Mouse (Mus musculus): ENCODE results near the gene Ganab. TPM values are rescaled to one million over a fixed set of nuclear protein-coding genes. Genes with fewer than 3 reads are reported as not detected.
"Not testable (repeated sequence)": the region's sequence is repeated elsewhere in the genome, so short reads cannot be mapped to it uniquely, and the experiment has no call there.

Ganab gene
- total RNA-seq, 2 experiments from 2014 or later: 116 to 122 TPM

- DNase-seq (ENCODE audit: extremely low spot score in 1 of 2, low spot score in 1 of 2): no peak
Measured at GRCm38 (mm10) chr19:8887585-8888463, 10.0 kb upstream of the Ganab start.

GRCm38 (mm10) chr19:8888511-8889385 lies 9.1 kb upstream of the Ganab start, which contains the start of the genes 1810009A15Rik and Gm49416:
Gene 1810009A15Rik (plus strand): TSS chr19:8888853.
Gene Gm49416 (plus strand): TSS chr19:8888926.
- DNase-seq (ENCODE audit: extremely low spot score in 1 of 2, low spot score in 1 of 2): peak; percentile 81 to 85

- DNase-seq (ENCODE audit: extremely low spot score in 1 of 2, low spot score in 1 of 2): peak; percentile 79 to 87
Measured at GRCm38 (mm10) chr19:8892829-8893766, 4.8 kb upstream of the Ganab start, which contains the start of gene Ints5. Gene Ints5 (plus strand): TSS chr19:8893005.

- DNase-seq (ENCODE audit: extremely low spot score in 1 of 2, low spot score in 1 of 2): no peak
Measured at GRCm38 (mm10) chr19:8895397-8895960, 2.4 kb upstream of the Ganab start.

GRCm38 (mm10) chr19:8896231-8896630 lies 1.6 kb upstream of the Ganab start:
- not testable (repeated sequence) for DNase-seq (ENCODE audit: extremely low spot score in 1 of 2, low spot score in 1 of 2)

GRCm38 (mm10) chr19:8897211-8897864 lies 533 bp upstream of the Ganab start:
- DNase-seq (ENCODE audit: extremely low spot score in 1 of 2, low spot score in 1 of 2): not testable (repeated sequence)

GRCm38 (mm10) chr19:8898576-8898975 lies 705 bp downstream of the Ganab start:
- no peak for DNase-seq (ENCODE audit: extremely low spot score in 1 of 2, low spot score in 1 of 2)

GRCm38 (mm10) chr19:8899079-8899478 lies 1.2 kb downstream of the Ganab start:
- no peak for DNase-seq (ENCODE audit: extremely low spot score in 1 of 2, low spot score in 1 of 2)

- no peak for DNase-seq (ENCODE audit: extremely low spot score in 1 of 2, low spot score in 1 of 2)
Measured at GRCm38 (mm10) chr19:8903412-8903811, 5.5 kb downstream of the Ganab start.

- DNase-seq (ENCODE audit: extremely low spot score in 1 of 2, low spot score in 1 of 2): no peak
Measured at GRCm38 (mm10) chr19:8908531-8908930, 10.7 kb downstream of the Ganab start.

- no peak for DNase-seq (ENCODE audit: extremely low spot score in 1 of 2, low spot score in 1 of 2)
Measured at GRCm38 (mm10) chr19:8911810-8912209, 13.9 kb downstream of the Ganab start.

- no peak for DNase-seq (ENCODE audit: extremely low spot score in 1 of 2, low spot score in 1 of 2)
Measured at GRCm38 (mm10) chr19:8914212-8914611, 16.3 kb downstream of the Ganab start.

- DNase-seq (ENCODE audit: extremely low spot score in 1 of 2, low spot score in 1 of 2): no peak
Measured at GRCm38 (mm10) chr19:8919000-8919399, 21.1 kb downstream of the Ganab start.

- no peak for DNase-seq (ENCODE audit: extremely low spot score in 1 of 2, low spot score in 1 of 2)
Measured at GRCm38 (mm10) chr19:8919684-8920072, 21.8 kb downstream of the Ganab start.

- peak; percentile 85 to 90 for DNase-seq (ENCODE audit: extremely low spot score in 1 of 2, low spot score in 1 of 2)
Measured at GRCm38 (mm10) chr19:8920073-8920736, 22.3 kb downstream of the Ganab start, which contains the start of gene B3gat3. Gene B3gat3 (plus strand): TSS chr19:8920374.

GRCm38 (mm10) chr19:8920836-8921291 lies 23.0 kb downstream of the Ganab start:
- DNase-seq (ENCODE audit: extremely low spot score in 1 of 2, low spot score in 1 of 2): no peak

- DNase-seq (ENCODE audit: extremely low spot score in 1 of 2, low spot score in 1 of 2): no peak
Measured at GRCm38 (mm10) chr19:8921741-8922140, 23.9 kb downstream of the Ganab start.

- DNase-seq (ENCODE audit: extremely low spot score in 1 of 2, low spot score in 1 of 2): no peak
Measured at GRCm38 (mm10) chr19:8926766-8927165, 28.9 kb downstream of the Ganab start.

Data from layer of hippocampus, postnatal 25 days (tissue).